Mouse (Mus musculus): ENCODE data around the gene Trim14. TPM values are rescaled to one million over a fixed set of nuclear protein-coding genes. Genes with fewer than 3 reads are reported as not detected.

Gene Trim14
- polyA plus RNA-seq, 1 experiment from 2014 or later: 2.4 TPM

DNA sequence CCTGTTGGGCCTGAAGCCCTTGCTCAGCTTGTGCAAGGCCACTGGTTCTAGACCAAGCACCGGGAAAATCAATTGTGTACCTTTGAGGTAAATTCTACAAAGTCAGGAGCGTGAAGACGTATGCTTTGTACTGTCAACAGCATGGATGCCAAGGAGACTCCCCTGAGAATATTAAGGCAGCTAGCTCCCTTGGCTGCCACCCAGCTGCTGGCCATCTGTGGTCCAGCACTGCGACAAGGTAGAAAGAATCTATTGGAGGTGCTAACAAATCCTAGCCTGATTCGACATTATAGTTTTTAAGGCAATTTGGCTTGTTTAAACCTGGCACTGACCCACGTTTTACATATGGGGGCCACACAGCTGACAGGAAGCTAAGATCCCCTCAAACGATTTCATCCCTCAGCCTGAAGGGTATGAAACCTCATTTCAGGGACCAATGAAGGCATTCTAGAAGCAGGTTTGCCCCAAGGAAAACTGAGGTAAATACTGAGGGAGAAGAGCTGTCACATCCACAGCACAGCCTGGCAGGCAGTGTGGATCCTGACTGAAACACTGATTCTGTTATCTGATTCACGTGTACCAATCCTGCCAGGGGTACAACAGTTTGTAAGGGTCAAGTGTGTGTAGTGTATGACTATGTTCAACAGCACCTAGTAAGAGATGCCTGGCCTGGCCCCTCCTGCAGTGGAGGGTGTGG, 30.4 kb downstream of the Trim14 start:
- H3K27me3 ChIP-seq (ENCODE audit: control insufficient read depth, insufficient read depth, low read length): peaks cover 4% of the 10 kb centered on the region; the same call in 1 of the 2 replicates
- 76% methylated on average over 8 of the region's 8 CpGs for WGBS
- no peak for ATAC-seq (ENCODE audit: low FRiP score, low TSS enrichment)
- H3K27ac ChIP-seq (replicated peaks; ENCODE audit: low read depth, low read length): no peak overlapping the region
- H3K4me1 ChIP-seq (ENCODE audit: control insufficient read depth, insufficient read depth, low read length): no peaks in the 10 kb centered on the region
- peaks cover 31% of the 10 kb centered on the region for H3K36me3 ChIP-seq (ENCODE audit: control insufficient read depth, insufficient read depth, low read length)
- no peak overlapping the region for H3K4me2 ChIP-seq (ENCODE audit: low read length)
- no peak overlapping the region for H3K4me3 ChIP-seq (replicated peaks; ENCODE audit: low read depth, low read length)
- H3K9ac ChIP-seq (replicated peaks; ENCODE audit: low read length): no peak overlapping the region
- H3K9me3 ChIP-seq (ENCODE audit: control insufficient read depth, low read length): no peaks in the 10 kb centered on the region
- no peak for DNase-seq

DNA sequence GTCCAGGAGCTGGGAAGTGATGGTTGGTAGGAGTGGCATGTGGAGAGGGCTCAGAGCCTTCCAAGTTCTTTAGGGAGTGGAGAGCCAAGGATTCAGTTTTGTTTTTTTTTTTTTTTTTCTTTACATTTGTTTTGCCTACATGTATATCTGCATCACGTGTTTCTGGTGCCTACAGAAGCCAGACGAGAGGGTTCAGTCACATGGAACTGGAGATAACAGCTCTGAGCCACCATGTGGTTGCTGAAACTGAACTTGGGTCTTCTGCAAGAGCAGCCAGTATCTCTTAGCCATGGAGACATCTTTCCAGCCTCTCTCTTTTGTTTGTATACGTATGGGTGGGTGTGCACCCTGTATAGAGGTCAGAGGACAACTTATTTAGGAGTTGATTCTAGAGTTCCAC, 32.1 kb downstream of the Trim14 start:
- ATAC-seq (ENCODE audit: low FRiP score, low TSS enrichment): no peak
- H3K4me2 ChIP-seq (ENCODE audit: low read length): no peak overlapping the region
- DNase-seq: no peak
- H3K4me3 ChIP-seq (replicated peaks; ENCODE audit: low read depth, low read length): no peak overlapping the region
- H3K36me3 ChIP-seq (ENCODE audit: control insufficient read depth, insufficient read depth, low read length): peaks cover 43% of the 10 kb centered on the region
- no peak overlapping the region for H3K9ac ChIP-seq (replicated peaks; ENCODE audit: low read length)
- peaks cover 4% of the 10 kb centered on the region; the same call in 1 of the 2 replicates for H3K27me3 ChIP-seq (ENCODE audit: control insufficient read depth, insufficient read depth, low read length)
- no peak overlapping the region for H3K27ac ChIP-seq (replicated peaks; ENCODE audit: low read depth, low read length)
- 85% methylated on average over 3 of the region's 3 CpGs for WGBS
- H3K4me1 ChIP-seq (ENCODE audit: control insufficient read depth, insufficient read depth, low read length): no peaks in the 10 kb centered on the region
- H3K9me3 ChIP-seq (ENCODE audit: control insufficient read depth, low read length): no peaks in the 10 kb centered on the region

DNA sequence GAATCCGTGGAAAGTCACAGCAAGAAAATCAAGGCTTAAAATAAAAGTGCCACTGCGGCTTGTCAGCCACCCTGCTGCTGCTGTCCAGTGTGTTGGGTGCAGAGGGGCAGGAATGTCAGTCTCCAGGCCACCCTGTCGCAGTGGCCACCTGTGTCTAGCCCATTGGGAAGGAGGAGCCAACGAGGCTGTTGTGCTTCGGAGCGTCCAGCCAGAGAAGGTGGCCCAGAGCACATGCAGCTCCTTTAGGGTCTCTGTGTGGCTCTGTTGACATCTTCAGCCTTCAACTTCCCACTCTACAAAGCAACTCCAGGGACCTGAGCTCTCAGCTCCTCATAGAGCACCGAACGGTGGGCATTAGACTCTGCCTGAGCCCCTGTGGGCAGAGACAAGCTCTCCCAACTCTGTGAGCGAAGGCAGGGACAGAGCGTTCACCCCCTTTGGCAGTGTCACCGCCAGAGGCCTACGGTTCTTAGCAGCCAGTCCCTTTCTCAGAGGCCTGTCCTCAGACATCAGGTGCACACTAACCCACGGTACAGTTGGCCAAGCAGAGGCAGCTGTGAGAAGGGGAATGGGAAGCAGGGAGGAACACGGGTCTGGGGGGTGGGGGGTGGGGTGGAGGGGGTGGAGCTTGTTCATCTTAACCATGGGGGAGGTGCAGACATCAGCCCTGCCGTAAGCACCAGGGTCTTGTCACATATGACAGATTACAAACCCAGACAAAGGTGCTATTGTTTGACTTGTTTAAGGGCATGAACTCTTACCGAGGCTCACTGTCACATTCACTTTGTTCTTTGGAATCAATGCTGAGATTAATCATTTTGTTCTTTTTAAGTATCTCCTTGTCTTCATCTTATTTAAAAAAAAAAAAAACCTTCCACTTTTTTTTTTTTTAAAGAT, 33.1 kb downstream of the Trim14 start:
- H3K4me2 ChIP-seq (ENCODE audit: low read length): no peak overlapping the region
- no peak overlapping the region for H3K4me3 ChIP-seq (replicated peaks; ENCODE audit: low read depth, low read length)
- ATAC-seq (ENCODE audit: low FRiP score, low TSS enrichment) (no peak), DNase-seq (no peak)
- 69% methylated on average over 16 of the region's 16 CpGs for WGBS
- no peak overlapping the region for H3K9ac ChIP-seq (replicated peaks; ENCODE audit: low read length)
- H3K4me1 ChIP-seq (ENCODE audit: control insufficient read depth, insufficient read depth, low read length): no peaks in the 10 kb centered on the region
- peaks cover 43% of the 10 kb centered on the region for H3K36me3 ChIP-seq (ENCODE audit: control insufficient read depth, insufficient read depth, low read length)
- H3K27ac ChIP-seq (replicated peaks; ENCODE audit: low read depth, low read length): no peak overlapping the region
- no peaks in the 10 kb centered on the region for H3K9me3 ChIP-seq (ENCODE audit: control insufficient read depth, low read length)
- peaks cover 4% of the 10 kb centered on the region; the same call in 1 of the 2 replicates for H3K27me3 ChIP-seq (ENCODE audit: control insufficient read depth, insufficient read depth, low read length)

DNA sequence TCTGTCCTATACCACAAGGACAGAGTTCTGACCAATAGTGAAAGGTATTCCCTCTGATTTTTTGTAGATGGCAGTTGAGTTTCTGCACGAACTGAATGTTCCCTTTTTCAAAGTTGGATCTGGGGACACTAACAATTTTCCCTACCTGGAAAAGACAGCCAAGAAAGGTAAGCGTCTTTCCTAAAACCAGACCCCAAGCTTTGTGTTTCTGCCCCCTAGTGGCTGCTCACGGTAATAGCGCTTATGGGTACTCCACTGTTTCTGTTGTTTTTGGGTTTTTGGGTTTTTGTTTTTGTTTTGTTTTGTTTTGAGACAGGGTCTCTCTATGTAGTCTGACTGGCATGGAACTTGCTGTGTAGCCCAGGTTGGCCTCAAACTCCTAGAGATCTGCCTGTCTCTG, 37.0 kb downstream of the Trim14 start:
- Histone ChIP-seq H3K27me3 (ENCODE audit: control insufficient read depth, insufficient read depth, low read length) (no peaks in the 10 kb centered on the region), H3K9me3 (ENCODE audit: control insufficient read depth, low read length) (no peaks in the 10 kb centered on the region), H3K4me2 (ENCODE audit: low read length) (no peak overlapping the region), H3K27ac (replicated peaks; ENCODE audit: low read depth, low read length) (no peak overlapping the region), H3K4me3 (replicated peaks; ENCODE audit: low read depth, low read length) (no peak overlapping the region), H3K36me3 (ENCODE audit: control insufficient read depth, insufficient read depth, low read length) (peaks cover 63% of the 10 kb centered on the region), H3K4me1 (ENCODE audit: control insufficient read depth, insufficient read depth, low read length) (no peaks in the 10 kb centered on the region), H3K9ac (replicated peaks; ENCODE audit: low read length) (no peak overlapping the region)
- DNase-seq: peak; percentile 75
- no peak for ATAC-seq (ENCODE audit: low FRiP score, low TSS enrichment)
- WGBS: 12% methylated on average over 4 of the region's 4 CpGs

DNA sequence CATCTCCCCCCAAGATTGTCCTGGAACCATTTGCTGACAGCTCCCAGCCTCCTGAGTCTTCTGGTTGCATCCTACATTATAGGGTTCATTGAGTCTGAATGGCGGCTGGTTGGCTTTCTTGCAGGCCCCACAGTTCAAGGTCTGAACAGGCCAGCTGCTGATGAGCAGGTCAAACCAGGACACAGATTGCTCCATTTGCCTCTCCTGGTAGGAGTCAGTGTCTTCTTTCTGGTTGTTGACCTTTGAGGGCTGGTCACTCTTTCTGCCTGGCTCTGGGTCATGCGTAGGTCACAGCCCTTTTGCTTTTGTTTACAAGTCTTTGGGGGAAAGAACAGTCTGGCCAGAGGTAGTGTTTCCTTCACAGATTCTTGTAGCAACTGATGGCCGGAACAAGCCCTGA, 37.4 kb downstream of the Trim14 start:
- Histone ChIP-seq H3K9ac (replicated peaks; ENCODE audit: low read length) (no peak overlapping the region), H3K36me3 (ENCODE audit: control insufficient read depth, insufficient read depth, low read length) (peaks cover 63% of the 10 kb centered on the region), H3K4me2 (ENCODE audit: low read length) (no peak overlapping the region), H3K27ac (replicated peaks; ENCODE audit: low read depth, low read length) (no peak overlapping the region), H3K9me3 (ENCODE audit: control insufficient read depth, low read length) (no peaks in the 10 kb centered on the region), H3K27me3 (ENCODE audit: control insufficient read depth, insufficient read depth, low read length) (no peaks in the 10 kb centered on the region), H3K4me1 (ENCODE audit: control insufficient read depth, insufficient read depth, low read length) (no peaks in the 10 kb centered on the region), H3K4me3 (replicated peaks; ENCODE audit: low read depth, low read length) (no peak overlapping the region)
- 72% methylated on average over 3 of the region's 3 CpGs for WGBS
- ATAC-seq (ENCODE audit: low FRiP score, low TSS enrichment) (no peak), DNase-seq (no peak)

DNA sequence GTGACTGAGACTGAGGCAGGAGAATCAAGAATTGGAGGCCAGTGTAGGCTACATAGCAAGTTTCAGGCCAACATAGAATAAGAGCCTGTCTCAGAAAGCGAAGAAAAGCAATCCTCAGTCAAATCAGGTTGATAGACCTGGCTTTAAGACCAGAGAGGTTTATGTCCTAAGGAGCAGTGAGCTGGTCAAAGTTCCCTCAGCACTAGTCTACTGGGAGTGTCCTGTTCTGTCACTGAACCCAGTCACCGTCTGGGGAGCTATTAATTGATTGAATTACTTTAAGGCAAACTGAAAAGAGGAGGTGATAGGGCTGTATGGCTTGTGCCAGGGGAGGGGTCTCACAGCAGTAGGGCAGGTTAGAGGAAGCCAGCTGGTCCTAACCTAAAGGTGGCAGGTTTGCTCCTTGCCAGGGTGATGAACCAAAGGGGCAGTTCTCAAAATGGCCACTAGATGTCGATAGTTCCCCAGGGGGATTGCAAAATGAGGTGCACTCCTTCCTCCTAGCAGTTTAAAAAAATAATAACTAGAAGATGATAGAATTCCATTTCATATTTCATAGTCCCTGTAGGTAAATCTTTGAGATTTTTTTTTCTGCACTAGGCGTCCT, 38.6 kb downstream of the Trim14 start:
- 45% methylated on average over 4 of the region's 4 CpGs for WGBS
- Histone ChIP-seq H3K4me3 (replicated peaks; ENCODE audit: low read depth, low read length) (no peak overlapping the region), H3K27me3 (ENCODE audit: control insufficient read depth, insufficient read depth, low read length) (no peaks in the 10 kb centered on the region), H3K4me1 (ENCODE audit: control insufficient read depth, insufficient read depth, low read length) (no peaks in the 10 kb centered on the region), H3K27ac (replicated peaks; ENCODE audit: low read depth, low read length) (no peak overlapping the region), H3K9me3 (ENCODE audit: control insufficient read depth, low read length) (no peaks in the 10 kb centered on the region), H3K36me3 (ENCODE audit: control insufficient read depth, insufficient read depth, low read length) (peaks cover 64% of the 10 kb centered on the region), H3K9ac (replicated peaks; ENCODE audit: low read length) (no peak overlapping the region), H3K4me2 (ENCODE audit: low read length) (no peak overlapping the region)
- DNase-seq (peak; percentile 78), ATAC-seq (ENCODE audit: low FRiP score, low TSS enrichment) (no peak)

DNA sequence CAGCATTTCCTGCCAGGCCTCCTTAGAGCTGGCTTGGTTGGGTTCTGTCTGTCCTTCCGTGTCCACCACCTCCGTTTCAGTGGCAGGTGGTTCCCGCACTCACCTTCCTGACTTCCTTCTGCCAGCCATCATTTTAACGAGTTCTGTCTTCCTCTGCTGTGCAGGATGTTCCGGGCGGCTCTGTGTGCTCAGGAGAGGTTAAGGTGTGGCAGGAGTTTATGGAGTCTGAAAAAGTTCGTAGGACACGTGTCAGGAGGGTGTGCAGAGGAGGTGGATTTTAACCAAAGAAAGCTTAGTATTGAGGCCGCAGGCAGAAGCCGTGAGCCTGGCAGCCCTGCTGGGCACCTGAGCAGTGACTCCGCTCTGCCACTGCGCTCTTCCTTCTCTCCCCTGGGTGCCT, 40.4 kb downstream of the Trim14 start:
- Histone ChIP-seq H3K4me2 (ENCODE audit: low read length) (no peak overlapping the region), H3K4me1 (ENCODE audit: control insufficient read depth, insufficient read depth, low read length) (no peaks in the 10 kb centered on the region), H3K27ac (replicated peaks; ENCODE audit: low read depth, low read length) (no peak overlapping the region), H3K27me3 (ENCODE audit: control insufficient read depth, insufficient read depth, low read length) (no peaks in the 10 kb centered on the region), H3K9ac (replicated peaks; ENCODE audit: low read length) (no peak overlapping the region), H3K36me3 (ENCODE audit: control insufficient read depth, insufficient read depth, low read length) (peaks cover 46% of the 10 kb centered on the region), H3K9me3 (ENCODE audit: control insufficient read depth, low read length) (no peaks in the 10 kb centered on the region), H3K4me3 (replicated peaks; ENCODE audit: low read depth, low read length) (no peak overlapping the region)
- no peak for DNase-seq
- 92% methylated on average over 12 of the region's 12 CpGs for WGBS
- no peak for ATAC-seq (ENCODE audit: low FRiP score, low TSS enrichment)

DNA sequence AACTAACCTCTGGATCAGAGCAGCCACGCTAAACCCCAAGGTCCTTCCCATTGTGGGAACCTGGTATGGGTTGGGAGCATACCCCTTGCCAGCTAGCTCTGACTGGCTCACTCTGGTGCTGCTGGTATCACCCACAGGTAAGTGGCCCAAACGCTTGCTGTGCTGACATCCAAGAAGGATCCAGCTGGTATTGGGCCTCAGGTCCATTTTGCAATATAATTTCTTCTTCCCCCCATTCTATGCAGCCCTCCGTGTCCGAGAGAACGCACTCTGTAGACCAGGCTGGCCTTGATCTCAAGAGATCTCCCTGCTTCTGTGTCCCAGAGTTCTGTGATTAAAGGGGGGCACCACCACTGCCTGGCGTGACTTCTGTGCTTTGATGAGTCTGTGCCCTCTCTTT, 42.9 kb downstream of the Trim14 start:
- no peaks in the 10 kb centered on the region for H3K27me3 ChIP-seq (ENCODE audit: control insufficient read depth, insufficient read depth, low read length)
- peaks cover 34% of the 10 kb centered on the region for H3K36me3 ChIP-seq (ENCODE audit: control insufficient read depth, insufficient read depth, low read length)
- H3K9ac ChIP-seq (replicated peaks; ENCODE audit: low read length): no peak overlapping the region
- no peak for DNase-seq
- H3K27ac ChIP-seq (replicated peaks; ENCODE audit: low read depth, low read length): no peak overlapping the region
- peaks cover 6% of the 10 kb centered on the region; the same call in 1 of the 2 replicates for H3K4me1 ChIP-seq (ENCODE audit: control insufficient read depth, insufficient read depth, low read length)
- ATAC-seq (ENCODE audit: low FRiP score, low TSS enrichment): no peak
- WGBS: 94% methylated on average over 6 of the region's 6 CpGs
- H3K9me3 ChIP-seq (ENCODE audit: control insufficient read depth, low read length): no peaks in the 10 kb centered on the region
- H3K4me3 ChIP-seq (replicated peaks; ENCODE audit: low read depth, low read length): no peak overlapping the region
- H3K4me2 ChIP-seq (ENCODE audit: low read length): no peak overlapping the region
